Mouse (Mus musculus): ENCODE results near the gene Sppl2b.
"Not testable (repeated sequence)": the region's sequence is repeated elsewhere in the genome, so short reads cannot be mapped to it uniquely, and the experiment has no call there.

The Sppl2b gene

DNA sequence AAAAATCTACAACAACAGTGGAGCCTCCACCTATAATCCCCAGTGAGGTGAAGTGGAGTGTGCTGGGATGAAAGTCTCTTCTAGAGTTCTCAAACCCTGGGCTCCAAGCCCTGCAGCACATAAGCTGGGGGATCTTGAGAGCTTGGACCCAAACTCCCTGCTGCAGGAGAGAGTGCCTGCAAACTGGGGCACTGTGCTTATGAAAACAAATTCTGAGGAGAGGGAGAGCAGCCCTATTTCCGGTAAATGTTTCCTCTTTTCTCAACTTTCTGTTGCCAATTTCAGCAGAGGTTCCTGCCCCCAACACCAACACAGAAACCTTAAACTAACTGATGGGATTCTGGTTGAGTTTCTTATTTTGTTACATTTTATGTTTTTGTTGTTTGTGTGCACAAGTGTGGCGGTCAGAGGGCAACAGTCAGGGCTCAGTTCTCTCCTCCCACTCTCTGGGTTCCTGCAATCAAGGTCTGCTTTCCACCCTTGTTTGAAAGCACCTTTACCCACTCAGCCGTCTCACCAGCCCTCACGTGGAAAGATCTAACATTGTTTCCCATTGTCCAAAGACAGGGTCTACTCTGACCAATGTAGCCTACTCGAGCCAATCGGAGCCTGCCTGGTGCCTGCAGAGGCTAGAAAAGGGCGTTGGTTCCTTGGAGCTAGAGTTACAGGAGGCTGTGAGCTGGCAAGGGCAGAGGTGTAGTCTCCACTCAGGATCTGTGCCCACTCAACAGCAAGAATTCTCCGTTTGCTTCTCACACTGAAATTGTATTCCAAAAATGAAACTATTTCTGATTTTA is 31.0 kb upstream of the Sppl2b start:
- no peak for DNase-seq (ENCODE audit: low spot score in 2 of 2)

DNA sequence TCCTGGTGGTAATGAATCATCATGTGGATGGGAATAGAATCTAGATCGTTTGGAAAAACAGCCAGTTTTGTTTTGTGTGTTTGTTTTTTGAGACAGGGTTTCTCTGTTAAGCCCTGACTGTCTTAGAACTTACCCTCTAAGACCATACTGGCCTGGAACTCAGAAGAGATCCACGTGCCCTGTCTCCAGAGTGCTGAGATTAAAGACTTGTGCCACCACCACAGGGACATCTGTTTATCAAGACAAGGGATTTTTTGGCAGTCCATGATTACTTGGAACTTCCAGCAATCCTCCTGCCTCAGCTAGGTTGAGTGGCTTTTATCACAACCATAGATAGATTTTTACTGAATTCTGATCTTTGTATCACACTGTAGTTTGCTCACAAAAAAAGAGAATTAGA is 30.2 kb upstream of the Sppl2b start:
- no peak for DNase-seq (ENCODE audit: low spot score in 2 of 2)

DNA sequence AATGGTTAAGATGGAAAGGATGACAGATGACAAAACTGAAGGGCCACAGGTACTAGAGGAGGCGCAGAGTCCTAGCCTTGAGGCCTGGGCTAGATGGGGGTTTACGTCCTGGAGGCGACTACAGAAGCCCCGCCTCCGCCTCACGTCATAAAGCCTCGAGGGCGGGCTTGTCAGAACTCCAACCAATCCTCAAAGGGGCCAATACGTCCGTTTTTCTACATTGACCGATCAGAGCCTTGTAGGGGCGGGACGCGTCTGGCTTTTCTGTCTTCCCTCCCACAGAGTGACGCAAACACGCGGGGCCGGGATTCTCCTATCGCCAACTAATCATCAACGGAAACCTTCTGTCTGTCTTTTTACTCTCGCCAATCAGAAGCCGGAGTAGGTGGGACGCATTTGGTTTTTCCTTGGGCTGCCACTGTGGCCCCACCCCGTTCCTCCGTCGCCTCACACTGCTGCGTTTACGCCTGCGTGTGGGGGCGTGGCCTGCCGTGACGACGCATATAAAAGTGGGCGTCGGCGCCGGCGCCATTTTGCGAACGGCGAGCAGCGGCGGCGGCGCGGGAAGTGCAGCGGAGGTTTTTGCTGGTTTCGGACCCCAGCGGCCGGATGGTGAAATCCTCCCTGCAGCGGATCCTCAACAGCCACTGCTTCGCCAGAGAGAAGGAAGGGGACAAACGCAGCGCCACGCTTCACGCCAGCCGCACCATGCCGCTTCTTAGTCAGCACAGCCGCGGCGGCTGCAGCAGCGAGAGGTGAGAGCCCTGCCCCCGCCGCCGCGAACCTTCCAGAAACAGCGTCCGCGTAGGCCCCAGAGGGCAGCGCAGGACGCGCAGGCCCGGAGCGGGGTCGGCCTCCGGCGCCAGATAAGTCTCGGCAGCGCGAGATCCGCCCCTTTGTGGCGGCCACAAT is 28.7 kb upstream of the Sppl2b start, which contains the start of gene Oaz1:
Gene Oaz1 (plus strand): TSS at position 506 of the 912 bp plus-strand sequence.
- peak; percentile 97 to 98 for DNase-seq (ENCODE audit: low spot score in 2 of 2)

- DNase-seq (ENCODE audit: low spot score in 2 of 2), result no peak
Measured at GRCm38 (mm10) chr10:80827063-80827869, 27.8 kb upstream of the Sppl2b start.

DNA sequence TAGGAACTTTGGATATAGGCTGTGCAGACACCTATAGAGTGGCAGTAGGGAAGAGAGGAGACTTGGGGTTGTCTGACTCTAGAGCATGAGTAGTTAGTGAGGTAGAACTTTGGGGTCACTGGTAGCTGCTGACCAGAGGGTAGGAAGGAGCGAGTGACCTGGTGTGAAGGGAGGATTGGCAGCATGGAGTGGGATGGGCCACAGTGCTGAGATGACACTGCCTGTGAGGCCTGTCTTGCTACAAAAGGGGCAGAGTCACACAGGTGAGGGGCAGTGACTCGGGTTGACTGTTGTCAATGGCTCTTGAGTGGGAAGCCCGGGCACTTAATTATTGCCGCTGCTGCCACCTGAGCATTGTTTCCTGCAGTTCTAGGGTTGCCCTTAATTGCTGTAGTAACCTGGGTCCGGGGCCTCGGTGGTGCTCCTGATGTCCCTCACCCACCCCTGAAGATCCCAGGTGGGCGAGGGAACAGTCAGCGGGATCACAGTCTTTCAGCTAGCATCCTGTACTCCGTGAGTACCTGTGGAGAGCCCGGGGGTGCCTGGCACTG is 27.1 kb upstream of the Sppl2b start:
- no peak for DNase-seq (ENCODE audit: low spot score in 2 of 2)

DNA sequence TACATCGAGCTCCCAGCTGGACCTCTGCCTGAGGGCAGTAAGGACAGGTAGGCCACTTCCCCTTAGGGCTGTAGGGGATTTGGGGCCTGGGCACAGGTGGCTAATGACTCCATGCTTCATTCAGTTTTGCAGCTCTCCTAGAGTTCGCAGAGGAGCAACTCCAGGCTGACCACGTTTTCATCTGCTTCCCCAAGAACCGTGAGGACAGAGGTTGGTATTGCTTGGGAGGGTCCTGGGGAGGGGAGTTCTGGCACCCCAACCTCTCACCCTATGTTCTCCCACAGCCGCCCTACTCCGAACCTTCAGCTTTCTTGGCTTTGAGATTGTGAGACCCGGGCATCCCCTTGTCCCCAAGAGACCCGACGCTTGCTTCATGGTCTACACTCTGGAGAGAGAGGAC is 26.5 kb upstream of the Sppl2b start:
- not testable (repeated sequence) for DNase-seq (ENCODE audit: low spot score in 2 of 2)

DNA sequence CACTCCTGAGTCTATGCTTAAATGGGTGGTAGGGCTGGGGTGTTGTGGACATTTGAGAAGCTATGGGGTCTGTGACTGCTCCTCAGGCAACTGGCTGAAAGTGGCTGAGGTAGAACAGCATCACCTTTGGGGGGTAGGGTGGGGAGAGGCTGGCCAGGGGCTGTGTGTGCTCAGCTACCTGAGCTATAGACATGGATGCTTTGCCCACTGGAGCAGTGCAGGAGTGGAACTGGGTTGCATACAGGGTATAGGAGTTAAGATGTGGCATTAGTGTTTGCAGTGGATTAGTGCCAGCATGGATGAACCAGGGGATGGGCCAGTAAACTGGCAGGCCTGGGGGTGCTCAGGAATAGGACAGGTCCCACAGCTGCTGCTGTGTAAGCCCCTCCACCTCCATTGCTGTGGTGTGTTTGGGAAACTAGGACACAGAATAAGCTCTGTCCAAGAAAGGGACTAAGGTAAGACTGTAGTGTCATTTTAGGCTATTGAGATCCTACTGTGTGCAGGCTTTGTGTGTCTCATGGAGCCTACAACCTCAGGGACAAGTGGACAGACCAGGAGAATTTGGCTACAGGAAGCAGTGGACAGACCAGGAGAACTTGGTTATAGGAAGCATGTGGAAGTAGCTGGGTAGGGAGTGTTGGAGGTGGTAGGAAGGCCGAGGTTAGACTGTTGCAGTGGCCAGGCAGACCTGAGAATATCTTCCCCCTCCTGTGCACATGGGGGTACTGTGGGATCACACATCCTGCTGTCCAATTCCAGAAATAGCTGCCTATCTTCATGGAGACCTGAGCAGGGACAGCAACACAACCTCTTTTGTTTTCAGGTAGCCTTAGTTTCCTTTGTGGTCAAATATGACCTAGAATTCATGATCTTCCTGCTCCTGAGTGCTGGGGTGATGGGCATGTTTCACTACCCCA is 25.5 kb upstream of the Sppl2b start:
- DNase-seq (ENCODE audit: low spot score in 2 of 2), result no peak

DNA sequence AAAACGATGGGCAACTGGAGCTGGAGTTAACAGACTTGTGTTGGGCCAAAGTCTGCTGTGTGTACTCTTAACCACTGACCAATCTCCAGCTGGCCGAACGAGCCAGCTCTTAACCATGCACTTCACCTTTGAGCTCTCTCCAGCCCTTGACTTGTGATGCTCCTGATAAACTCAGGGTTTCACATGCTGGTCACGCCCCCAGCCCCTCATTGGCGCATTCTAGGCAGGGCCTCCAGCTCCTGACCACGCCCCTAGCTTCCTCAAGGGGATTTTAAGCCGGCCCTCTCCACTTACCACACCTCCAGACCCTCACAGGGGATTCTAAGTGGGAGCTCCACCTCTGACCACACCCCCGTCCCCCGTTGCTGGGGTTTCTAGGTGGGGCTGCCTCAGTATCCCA is 23.9 kb upstream of the Sppl2b start:
- no peak for DNase-seq (ENCODE audit: low spot score in 2 of 2)

DNA sequence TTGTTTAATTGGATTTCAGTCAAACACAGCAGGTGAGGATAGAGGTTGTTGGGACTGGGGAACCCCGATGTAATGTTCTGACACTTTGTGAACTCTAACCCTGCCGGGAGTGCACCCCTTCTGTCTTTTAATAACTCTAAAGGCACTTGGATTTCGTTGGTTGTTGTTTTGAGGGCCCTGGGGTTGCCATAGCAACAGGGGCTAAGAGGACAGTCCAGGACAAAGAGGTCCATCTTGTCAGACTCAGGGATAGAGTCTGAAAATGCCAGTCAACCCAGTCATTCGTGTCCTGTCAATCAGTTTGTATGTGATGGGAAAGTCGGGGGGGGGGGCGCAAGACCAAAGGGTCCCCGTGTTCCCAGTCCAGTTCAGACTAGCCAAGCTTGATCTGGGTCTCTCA is 22.3 kb upstream of the Sppl2b start:
- DNase-seq (ENCODE audit: low spot score in 2 of 2), result no peak

DNA sequence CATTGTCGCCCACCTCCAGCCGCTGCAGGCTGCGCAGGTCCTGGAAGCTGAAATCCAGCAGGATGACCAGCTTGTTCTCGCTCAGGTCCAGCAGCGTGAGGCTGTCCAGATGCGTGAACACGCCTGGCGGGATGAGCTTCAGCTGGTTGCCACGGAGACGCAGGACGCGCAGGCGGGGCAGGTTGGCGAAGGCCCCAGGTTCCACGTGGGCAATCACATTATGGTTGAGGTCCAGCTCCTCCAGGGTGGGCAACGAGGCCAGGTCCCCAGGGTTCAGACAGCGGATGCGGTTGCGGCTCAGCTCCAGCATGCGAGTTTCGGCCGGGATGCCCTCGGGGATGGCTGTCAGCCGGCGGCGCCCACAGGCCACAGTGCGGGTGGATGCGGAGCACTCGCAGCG is 19.5 kb upstream of the Sppl2b start:
- no peak for DNase-seq (ENCODE audit: low spot score in 2 of 2)

DNA sequence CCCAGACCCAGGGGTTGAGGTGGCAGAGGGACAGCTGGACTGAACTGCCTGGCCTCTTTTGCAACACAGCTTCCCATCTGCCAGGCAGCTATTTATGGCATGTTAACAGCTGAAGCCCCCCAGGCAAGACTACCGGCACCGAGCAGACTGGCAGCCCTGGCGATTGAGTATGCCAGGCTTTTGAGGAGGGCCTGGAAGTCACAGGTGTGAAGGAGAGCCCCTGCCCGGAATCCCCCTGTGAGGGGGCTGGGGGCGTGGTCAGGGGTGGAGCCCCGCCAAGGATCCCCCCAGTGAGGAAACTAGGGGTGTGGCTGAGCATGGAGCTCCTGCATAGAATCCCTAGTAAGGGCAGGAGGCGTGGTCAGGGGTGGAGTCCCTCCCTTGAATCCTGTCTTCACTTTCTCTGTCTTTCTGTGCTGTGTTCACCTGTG is 18.1 kb upstream of the Sppl2b start:
- DNase-seq (ENCODE audit: low spot score in 2 of 2), result no peak

DNA sequence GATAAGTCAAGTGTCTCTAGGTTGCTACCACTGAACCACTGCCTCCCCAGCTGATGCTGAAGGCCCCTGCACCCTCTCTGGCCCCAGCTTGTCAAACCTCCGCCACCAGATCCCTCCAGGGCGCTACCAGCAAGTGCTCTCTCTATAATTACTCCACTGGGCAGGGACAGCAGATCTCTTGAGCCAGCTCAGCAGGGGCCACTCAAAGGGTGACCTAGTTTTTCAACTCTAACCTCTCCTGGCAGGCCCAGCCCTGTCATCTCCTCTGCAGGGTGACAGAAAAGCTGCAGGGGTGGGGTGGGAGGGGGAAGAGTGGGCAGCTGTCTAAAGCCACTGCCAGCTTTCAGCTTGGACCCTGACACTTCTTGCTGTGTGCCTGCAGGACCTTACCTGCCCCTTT is 17.2 kb upstream of the Sppl2b start:
- no peak for DNase-seq (ENCODE audit: low spot score in 2 of 2)

- no peak for DNase-seq (ENCODE audit: low spot score in 2 of 2)
Measured at GRCm38 (mm10) chr10:80838346-80838912, 16.6 kb upstream of the Sppl2b start.

- no peak for DNase-seq (ENCODE audit: low spot score in 2 of 2)
Measured at GRCm38 (mm10) chr10:80839848-80840247, 15.2 kb upstream of the Sppl2b start.

DNA sequence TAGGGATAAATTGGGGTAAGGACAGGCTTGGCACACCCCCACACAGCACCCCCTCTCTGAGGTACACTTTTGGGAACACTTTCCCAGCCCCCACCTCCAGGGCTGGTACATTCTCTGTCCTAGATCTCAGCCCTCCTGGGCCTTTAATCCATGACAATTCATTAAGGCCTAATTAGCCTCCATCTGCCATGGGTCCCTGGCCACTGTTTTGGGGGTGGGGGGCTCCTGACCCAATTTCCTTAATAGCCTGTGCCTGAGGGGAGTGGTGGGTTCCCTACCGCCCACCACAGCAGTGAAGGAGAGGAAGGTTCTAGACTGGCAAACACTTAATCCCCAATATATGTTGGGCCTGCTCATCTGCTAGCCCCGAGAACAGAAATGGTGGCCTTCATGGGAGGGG is 13.4 kb upstream of the Sppl2b start:
- DNase-seq (ENCODE audit: low spot score in 2 of 2), result no peak

DNA sequence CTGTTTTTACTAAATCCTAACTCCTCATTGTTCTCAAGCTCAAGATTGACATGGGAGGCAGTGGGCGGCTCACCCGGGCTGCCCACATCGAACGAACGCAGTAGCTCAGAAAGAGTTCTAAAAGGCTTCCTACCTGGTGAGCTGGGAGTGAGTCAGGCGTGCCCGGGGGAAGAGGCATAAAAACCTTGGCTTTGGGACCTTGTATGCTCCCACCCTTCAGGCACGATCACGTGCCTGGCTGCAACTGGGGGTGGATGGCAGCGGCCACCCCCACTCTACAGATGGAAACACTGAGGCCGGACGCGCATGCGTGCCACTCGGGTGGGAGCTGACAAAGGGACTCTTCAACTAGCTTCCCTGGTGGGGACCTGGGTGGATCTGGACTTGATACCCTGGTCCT is 12.7 kb upstream of the Sppl2b start:
- DNase-seq (ENCODE audit: low spot score in 2 of 2), result no peak

DNA sequence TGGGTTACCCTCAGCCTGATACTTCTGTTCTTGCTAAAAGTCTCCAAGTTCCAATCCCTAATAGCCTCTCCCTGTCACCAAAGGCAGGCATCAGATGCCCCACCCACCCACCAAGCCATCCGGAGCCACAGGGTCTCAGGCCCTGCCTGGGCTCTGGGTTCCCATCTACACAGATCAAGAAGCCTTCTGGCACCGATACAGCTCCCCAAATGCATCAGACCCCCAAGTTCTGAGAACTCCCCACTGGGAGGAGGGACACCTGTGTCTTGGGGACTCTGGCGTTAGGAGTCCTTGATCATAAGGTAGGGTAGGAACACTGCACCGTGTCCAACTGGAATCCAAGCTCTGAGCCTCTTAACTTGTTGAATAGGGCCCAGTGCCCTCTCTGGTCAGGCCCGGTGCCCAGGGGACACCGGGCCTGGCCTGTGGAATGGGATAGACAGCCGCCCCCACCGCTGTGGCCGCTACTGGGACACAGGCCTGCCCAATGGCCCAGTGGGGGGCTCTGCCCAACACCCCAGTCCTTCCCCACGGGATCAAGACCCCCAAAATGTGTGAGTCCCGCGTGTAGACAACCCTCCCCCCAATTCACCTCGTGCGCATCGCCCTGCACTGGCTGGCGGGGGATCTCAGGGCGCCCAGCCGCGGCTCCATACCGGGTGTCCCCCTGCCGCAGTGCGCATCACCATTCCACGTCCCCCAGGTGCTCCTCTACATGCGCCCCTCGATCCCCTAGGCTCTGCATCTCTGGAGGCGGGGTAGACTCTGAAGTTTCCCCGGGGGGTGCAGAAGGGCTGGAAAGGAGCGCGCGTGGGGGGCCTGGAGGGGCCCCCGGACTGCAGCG is 11.8 kb upstream of the Sppl2b start:
- no peak for DNase-seq (ENCODE audit: low spot score in 2 of 2)

DNA sequence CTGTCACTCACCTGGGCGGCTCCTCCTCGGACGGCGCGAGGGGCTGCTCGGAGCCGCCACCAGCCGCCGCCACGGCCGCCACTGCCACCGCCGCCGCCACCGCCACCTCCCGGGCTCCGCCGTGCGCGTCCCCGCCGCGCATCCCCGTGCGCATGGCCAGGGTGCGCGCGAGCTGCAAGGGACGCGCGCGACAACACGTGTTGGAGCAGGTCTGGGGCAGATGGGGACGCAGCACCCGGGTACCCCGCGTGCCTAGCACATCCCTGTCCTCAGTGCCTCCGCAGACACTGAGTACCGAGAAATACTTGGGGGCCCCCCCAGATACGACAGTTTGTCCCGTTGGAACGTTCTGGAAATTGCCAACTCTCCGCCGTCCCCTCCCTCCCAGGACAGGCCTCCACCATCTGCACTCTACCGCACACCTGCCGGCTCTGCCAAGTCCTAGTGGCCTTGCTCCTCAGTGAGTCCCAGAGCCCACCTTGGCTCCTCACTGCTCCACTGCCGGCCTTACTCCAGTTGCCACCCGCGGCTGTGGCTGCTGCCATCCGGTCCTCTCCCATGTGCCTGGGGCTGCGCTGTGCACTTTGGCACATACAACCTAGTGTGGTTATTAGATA is 11.0 kb upstream of the Sppl2b start, which contains the start of gene Lingo3:
Gene Lingo3 (minus strand): TSS at position 109 of the 617 bp plus-strand sequence.
- no peak for DNase-seq (ENCODE audit: low spot score in 2 of 2)

Data from urinary bladder, postnatal 4 days (tissue).